Mouse (Mus musculus) left cerebral cortex, adult 18-20 months (tissue): Measurements from ENCODE around the gene Rpl11. TPM values are rescaled to one million over a fixed set of nuclear protein-coding genes. Genes with fewer than 3 reads are reported as not detected.
A peak's percentile ranks its signal among the peaks of the same experiment; 100 is the strongest.
"Not testable (repeated sequence)": the region's sequence is repeated elsewhere in the genome, so short reads cannot be mapped to it uniquely, and the experiment has no call there.

Source experiments
- DNase-seq, 2 experiments: peaks; one replicate each; pipeline ENCODE4 v3.0.0; 2021 to 2022; ENCODE audit warnings: low spot score in 2 of 2, mixed read lengths in 1 of 2
- long read RNA-seq, 2 experiments: library from polyadenylated mRNA; stranded (forward); transcript quantifications; one replicate each; pipeline ENCODE4 v2.0.0; 2021
- total RNA-seq, 2 experiments: library from RNA; stranded (reverse); gene quantifications; 2 replicates each; pipeline ENCODE4 v1.2.3; 2021

The Rpl11 gene
- 100 to 1,000 TPM; 277 to 280 TPM for total RNA-seq
- long read RNA-seq, experiment 1, transcript Rpl11-202 (5 exons, 807 nt), result minor isoform, 14 of 131 reads
- long read RNA-seq, experiment 1, transcript Rpl11-201 (6 exons, 833 nt), result major isoform, 110 of 131 reads
- long read RNA-seq, experiment 1, partial matches to known transcripts, result 1 of 131 reads
- long read RNA-seq, experiment 1, other reads (novel, unspliced or antisense), result 5 of 131 reads
- long read RNA-seq, experiment 2, transcript Rpl11-202 (5 exons, 807 nt), result minor isoform, 6 of 110 reads
- long read RNA-seq, experiment 2, transcript Rpl11-201 (6 exons, 833 nt), result major isoform, 99 of 110 reads
- long read RNA-seq, experiment 2, partial matches to known transcripts, result 1 of 110 reads
- long read RNA-seq, experiment 2, other reads (novel, unspliced or antisense), result 4 of 110 reads

GRCm38 (mm10) chr4:136053247-136053596 is at the start of gene Rpl11:
Rpl11 (minus strand) TSS chr4:136053428.
- DNase-seq, result peak; percentile 92 to 95

- DNase-seq, result not testable (repeated sequence)
Observed at GRCm38 (mm10) chr4:136101753-136102152, 48.5 kb upstream of the Rpl11 start.

- no peak for DNase-seq
Observed at GRCm38 (mm10) chr4:136100396-136101070, 47.3 kb upstream of the Rpl11 start.

- no peak for DNase-seq
Observed at GRCm38 (mm10) chr4:136098446-136098845, 45.2 kb upstream of the Rpl11 start.

GRCm38 (mm10) chr4:136096446-136097113 is 43.4 kb upstream of the Rpl11 start:
- DNase-seq, result no peak

- no peak for DNase-seq
Observed at GRCm38 (mm10) chr4:136095490-136096105, 42.4 kb upstream of the Rpl11 start.

GRCm38 (mm10) chr4:136094519-136095219 is 41.4 kb upstream of the Rpl11 start:
- DNase-seq, result peak; percentile 13 to 26

- no peak for DNase-seq
Observed at GRCm38 (mm10) chr4:136092498-136092897, 39.3 kb upstream of the Rpl11 start.

- DNase-seq, result no peak
Observed at GRCm38 (mm10) chr4:136091346-136091745, 38.1 kb upstream of the Rpl11 start.

GRCm38 (mm10) chr4:136089748-136090583 is 36.7 kb upstream of the Rpl11 start:
- no peak for DNase-seq

- no peak for DNase-seq
Observed at GRCm38 (mm10) chr4:136088971-136089747, 35.9 kb upstream of the Rpl11 start.

GRCm38 (mm10) chr4:136088364-136088763 is 35.1 kb upstream of the Rpl11 start:
- DNase-seq, result no peak

GRCm38 (mm10) chr4:136087261-136087660 is 34.0 kb upstream of the Rpl11 start:
- no peak for DNase-seq

GRCm38 (mm10) chr4:136084840-136085239 is 31.6 kb upstream of the Rpl11 start:
- no peak for DNase-seq

GRCm38 (mm10) chr4:136083269-136084105 is 30.3 kb upstream of the Rpl11 start:
- no peak for DNase-seq

- DNase-seq, result peak; percentile 16
Observed at GRCm38 (mm10) chr4:136081729-136082128, 28.5 kb upstream of the Rpl11 start.

- no peak for DNase-seq
Observed at GRCm38 (mm10) chr4:136078649-136079048, 25.4 kb upstream of the Rpl11 start.
